Mouse (Mus musculus): ENCODE results near the gene Efcab6.

DNA sequence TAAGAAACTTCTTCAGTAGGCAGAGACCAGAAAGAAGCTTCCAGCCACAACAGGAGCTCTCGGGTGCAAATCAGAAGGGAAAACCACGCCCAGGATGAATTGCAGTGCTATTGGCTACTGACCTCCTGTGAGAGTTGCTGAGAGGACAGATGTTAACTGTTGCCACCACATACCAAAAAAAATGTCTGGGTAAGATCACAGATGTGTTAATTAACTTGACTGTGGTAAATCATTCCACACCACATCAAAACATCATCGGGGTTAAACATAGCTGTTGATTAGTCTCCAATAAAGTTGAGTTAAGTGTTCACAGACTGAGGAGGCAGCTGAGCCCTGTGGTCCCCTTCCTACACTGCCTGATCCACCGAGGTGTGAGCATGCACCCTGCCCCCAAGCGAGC is 88.1 kb downstream of the Efcab6 start:
- TF ChIP-seq FLI1 (IDR thresholded peaks at IDR 0.05; ENCODE audit: low read length) = no peak
- no peak for TF ChIP-seq GATA1 (IDR thresholded peaks at IDR 0.05; ENCODE audit: borderline replicate concordance, low read length)

Measured in megakaryocyte, embryonic 14.5 days (primary cell).